Mouse (Mus musculus): ENCODE data around the gene Hspa1a. TPM values are rescaled to one million over a fixed set of nuclear protein-coding genes. Genes with fewer than 3 reads are reported as not detected.
"Not testable (repeated sequence)": the region's sequence is repeated elsewhere in the genome, so short reads cannot be mapped to it uniquely, and the experiment has no call there.

Hspa1a gene
- polyA plus RNA-seq, 1 experiment from 2014 or later, result 2.4 TPM

- H3K36me3 ChIP-seq, result peaks cover 21% of the 10 kb centered on the region
- WGBS, result 90% methylated on average over 15 of the region's 15 CpGs
- no peaks in the 10 kb centered on the region for H3K9me3 ChIP-seq
- H3K4me3 ChIP-seq, result peak overlapping the region; percentile 75
- H3K4me1 ChIP-seq, result peaks cover 44% of the 10 kb centered on the region
- no peak for DNase-seq (ENCODE audit: low spot score)
- peak overlapping the region; percentile 88 for H3K27ac ChIP-seq
- H3K27me3 ChIP-seq (ENCODE audit: insufficient read depth, poor library complexity, severe bottlenecking), result no peaks in the 10 kb centered on the region
Observed at GRCm38 (mm10) chr17:34998526-34999430, 26.8 kb upstream of the Hspa1a start.

- no peak overlapping the region for H3K4me3 ChIP-seq
- H3K27ac ChIP-seq, result no peak overlapping the region
- WGBS, result 84% methylated on average over 5 of the region's 5 CpGs
- no peaks in the 10 kb centered on the region for H3K9me3 ChIP-seq
- DNase-seq (ENCODE audit: low spot score), result no peak
- H3K36me3 ChIP-seq, result peaks cover 23% of the 10 kb centered on the region
- no peaks in the 10 kb centered on the region for H3K27me3 ChIP-seq (ENCODE audit: insufficient read depth, poor library complexity, severe bottlenecking)
- peaks cover 30% of the 10 kb centered on the region for H3K4me1 ChIP-seq
Observed at GRCm38 (mm10) chr17:34997142-34997483, 25.2 kb upstream of the Hspa1a start.

- WGBS, result 87% methylated on average over 13 of the region's 14 CpGs
- Histone ChIP-seq H3K9me3 (no peaks in the 10 kb centered on the region), H3K27ac (no peak overlapping the region), H3K4me3 (no peak overlapping the region), H3K4me1 (peaks cover 26% of the 10 kb centered on the region), H3K36me3 (peaks cover 23% of the 10 kb centered on the region), H3K27me3 (ENCODE audit: insufficient read depth, poor library complexity, severe bottlenecking) (no peaks in the 10 kb centered on the region)
- no peak for DNase-seq (ENCODE audit: low spot score)
Observed at GRCm38 (mm10) chr17:34996411-34997141, 24.6 kb upstream of the Hspa1a start.

GRCm38 (mm10) chr17:34995927-34996326 lies 24.0 kb upstream of the Hspa1a start:
- WGBS, result 97% methylated on average over 4 of the region's 4 CpGs
- peaks cover 23% of the 10 kb centered on the region for H3K4me1 ChIP-seq
- H3K36me3 ChIP-seq, result peaks cover 30% of the 10 kb centered on the region
- H3K4me3 ChIP-seq; H3K27ac ChIP-seq; H3K27me3 ChIP-seq (ENCODE audit: insufficient read depth, poor library complexity, severe bottlenecking); H3K9me3 ChIP-seq; DNase-seq (ENCODE audit: low spot score): not testable (repeated sequence)

- DNase-seq (ENCODE audit: low spot score); H3K9me3 ChIP-seq; H3K27me3 ChIP-seq (ENCODE audit: insufficient read depth, poor library complexity, severe bottlenecking); H3K4me3 ChIP-seq; H3K27ac ChIP-seq: not testable (repeated sequence)
- 93% methylated on average over 4 of the region's 4 CpGs for WGBS
- H3K36me3 ChIP-seq, result peaks cover 36% of the 10 kb centered on the region
- peaks cover 20% of the 10 kb centered on the region for H3K4me1 ChIP-seq
Observed at GRCm38 (mm10) chr17:34995192-34995591, 23.2 kb upstream of the Hspa1a start.

GRCm38 (mm10) chr17:34994751-34995150 lies 22.8 kb upstream of the Hspa1a start:
- no peak overlapping the region for H3K27ac ChIP-seq
- H3K4me3 ChIP-seq, result no peak overlapping the region
- peaks cover 38% of the 10 kb centered on the region for H3K36me3 ChIP-seq
- no peaks in the 10 kb centered on the region for H3K27me3 ChIP-seq (ENCODE audit: insufficient read depth, poor library complexity, severe bottlenecking)
- no peak for DNase-seq (ENCODE audit: low spot score)
- H3K4me1 ChIP-seq, result peaks cover 16% of the 10 kb centered on the region
- H3K9me3 ChIP-seq, result no peaks in the 10 kb centered on the region

GRCm38 (mm10) chr17:34984218-34984617 lies 12.3 kb upstream of the Hspa1a start:
- Histone ChIP-seq H3K27ac (no peak overlapping the region), H3K9me3 (no peaks in the 10 kb centered on the region), H3K4me1 (peaks cover 10% of the 10 kb centered on the region; the same call in 1 of the 2 replicates), H3K4me3 (no peak overlapping the region), H3K36me3 (peaks cover 38% of the 10 kb centered on the region), H3K27me3 (ENCODE audit: insufficient read depth, poor library complexity, severe bottlenecking) (no peaks in the 10 kb centered on the region)
- 80% methylated on average over 2 of the region's 2 CpGs for WGBS
- no peak for DNase-seq (ENCODE audit: low spot score)

- peaks cover 10% of the 10 kb centered on the region; the same call in 1 of the 2 replicates for H3K4me1 ChIP-seq
- peaks cover 27% of the 10 kb centered on the region for H3K36me3 ChIP-seq
- DNase-seq (ENCODE audit: low spot score), result no peak
- peak overlapping the region; percentile 81 for H3K4me3 ChIP-seq
- under 1% methylated on average over 15 of the region's 15 CpGs for WGBS
- H3K27me3 ChIP-seq (ENCODE audit: insufficient read depth, poor library complexity, severe bottlenecking), result no peaks in the 10 kb centered on the region
- H3K9me3 ChIP-seq, result no peaks in the 10 kb centered on the region
- peak overlapping the region; percentile 100 for H3K27ac ChIP-seq
Observed at GRCm38 (mm10) chr17:34982328-34982727, 10.4 kb upstream of the Hspa1a start.

- Histone ChIP-seq H3K27ac (peak within 1 kb of the TSS; percentile 100), H3K27me3 (ENCODE audit: insufficient read depth, poor library complexity, severe bottlenecking) (no peaks in the 10 kb centered on the region), H3K4me1 (peaks cover 10% of the 10 kb centered on the region; the same call in 1 of the 2 replicates), H3K9me3 (no peaks in the 10 kb centered on the region), H3K36me3 (peaks cover 30% of the 10 kb centered on the region), H3K4me3 (peak within 1 kb of the TSS; percentile 81)
- DNase-seq (ENCODE audit: low spot score), result peak; percentile 97
- under 1% methylated on average over 58 of the region's 58 CpGs for WGBS
Observed at GRCm38 (mm10) chr17:34981690-34982180, 9.8 kb upstream of the Hspa1a start, which contains the start of gene Lsm2. Gene Lsm2 (plus strand): TSS chr17:34981862.

GRCm38 (mm10) chr17:34980655-34981054 lies 8.7 kb upstream of the Hspa1a start:
- peaks cover 10% of the 10 kb centered on the region; the same call in 1 of the 2 replicates for H3K4me1 ChIP-seq
- WGBS, result 18% methylated on average over 2 of the region's 2 CpGs
- peaks cover 19% of the 10 kb centered on the region for H3K36me3 ChIP-seq
- DNase-seq (ENCODE audit: low spot score), result no peak
- no peaks in the 10 kb centered on the region for H3K27me3 ChIP-seq (ENCODE audit: insufficient read depth, poor library complexity, severe bottlenecking)
- no peaks in the 10 kb centered on the region for H3K9me3 ChIP-seq
- H3K27ac ChIP-seq, result peak overlapping the region; percentile 100
- H3K4me3 ChIP-seq, result peak overlapping the region; percentile 81

- H3K4me3 ChIP-seq, result no peak overlapping the region
- no peak for DNase-seq (ENCODE audit: low spot score)
- no peak overlapping the region for H3K27ac ChIP-seq
- no peaks in the 10 kb centered on the region for H3K9me3 ChIP-seq
- peaks cover 10% of the 10 kb centered on the region; the same call in 1 of the 2 replicates for H3K4me1 ChIP-seq
- no peaks in the 10 kb centered on the region for H3K27me3 ChIP-seq (ENCODE audit: insufficient read depth, poor library complexity, severe bottlenecking)
- WGBS, result 87% methylated on average over 4 of the region's 4 CpGs
- peaks cover 9% of the 10 kb centered on the region for H3K36me3 ChIP-seq
Observed at GRCm38 (mm10) chr17:34979631-34980030, 7.7 kb upstream of the Hspa1a start.

GRCm38 (mm10) chr17:34978239-34978638 lies 6.3 kb upstream of the Hspa1a start:
- DNase-seq (ENCODE audit: low spot score), result no peak
- 79% methylated on average over 27 of the region's 27 CpGs for WGBS
- Histone ChIP-seq H3K4me1 (peaks cover 10% of the 10 kb centered on the region; the same call in 1 of the 2 replicates), H3K27me3 (ENCODE audit: insufficient read depth, poor library complexity, severe bottlenecking) (peaks cover 4% of the 10 kb centered on the region; the same call in 1 of the 2 replicates), H3K4me3 (no peak overlapping the region), H3K9me3 (no peaks in the 10 kb centered on the region), H3K36me3 (peaks cover 6% of the 10 kb centered on the region; the same call in 1 of the 2 replicates), H3K27ac (no peak overlapping the region)

GRCm38 (mm10) chr17:34977000-34977399 lies 5.0 kb upstream of the Hspa1a start:
- Histone ChIP-seq H3K27ac (no peak overlapping the region), H3K9me3 (no peaks in the 10 kb centered on the region), H3K4me3 (no peak overlapping the region), H3K4me1 (peaks cover 13% of the 10 kb centered on the region), H3K36me3 (peaks cover 6% of the 10 kb centered on the region; the same call in 1 of the 2 replicates), H3K27me3 (ENCODE audit: insufficient read depth, poor library complexity, severe bottlenecking) (peaks cover 4% of the 10 kb centered on the region; the same call in 1 of the 2 replicates)
- WGBS, result 94% methylated on average over 20 of the region's 20 CpGs
- DNase-seq (ENCODE audit: low spot score), result no peak
